ENCODE assay signal across 19 mouse cellular contexts in genomic region chr1:80806835-80807398, GRCm38 (mm10).
"Had no signal": no experiment of that assay in that cellular context is flagged by ENCODE, and none has a peak within 500 bp of the region (broad histone marks: within the 10 kb centered on the region; RNA-seq: fewer than 3 reads in every experiment).

No protein-coding gene starts in this region.

- H3K9ac ChIP-seq: liver, embryonic 12.5 days; liver, embryonic 14.5 days; midbrain, embryonic 12.5 days; neural tube, embryonic 13.5 days; neural tube, embryonic 15.5 days had no signal

- H3K27ac ChIP-seq: liver, embryonic 12.5 days; liver, embryonic 14.5 days; midbrain, embryonic 10.5 days; midbrain, embryonic 12.5 days; neural tube, embryonic 13.5 days; neural tube, embryonic 15.5 days had no signal

- H3K9me3 ChIP-seq: liver, embryonic 12.5 days; midbrain, embryonic 10.5 days; midbrain, embryonic 12.5 days; neural tube, embryonic 13.5 days; neural tube, embryonic 15.5 days had no signal

- H3K4me3 ChIP-seq: liver, embryonic 12.5 days; midbrain, embryonic 10.5 days; midbrain, embryonic 12.5 days; myocyte; neural tube, embryonic 13.5 days; neural tube, embryonic 15.5 days had no signal

- H3K36me3 ChIP-seq: liver, embryonic 12.5 days; midbrain, embryonic 10.5 days; midbrain, embryonic 12.5 days; neural tube, embryonic 13.5 days; neural tube, embryonic 15.5 days had no signal

- H3K27me3 ChIP-seq: liver, embryonic 12.5 days; midbrain, embryonic 12.5 days; neural tube, embryonic 13.5 days; neural tube, embryonic 15.5 days had no signal

- H3K4me2 ChIP-seq: liver, embryonic 12.5 days; midbrain, embryonic 12.5 days; neural tube, embryonic 13.5 days; neural tube, embryonic 15.5 days had no signal

- DNase-seq: lung, adult 18-20 months; lung, postnatal 4 days; midbrain, embryonic 14.5 days; retina, postnatal 1 day; right cerebral cortex, adult 18-20 months; right cerebral cortex, postnatal 25 days; right cerebral cortex, postnatal 4 days; spleen, adult 18-20 months; thymus, adult 18-20 months; thymus, postnatal 14 days; thymus, postnatal 36 days had no signal

- H3K4me1 ChIP-seq: liver, embryonic 12.5 days; midbrain, embryonic 10.5 days had no signal

- ATAC-seq: liver, embryonic 12.5 days; midbrain, embryonic 16.5 days had no signal
